Mouse (Mus musculus): ENCODE measurements at regions not wholly inside any gene's neighbourhood (a gene's known extent, or its start where the extent isn't known, plus 50 kb on each side); places are given as distances from the start of the nearest gene placed in this dataset.

DNA sequence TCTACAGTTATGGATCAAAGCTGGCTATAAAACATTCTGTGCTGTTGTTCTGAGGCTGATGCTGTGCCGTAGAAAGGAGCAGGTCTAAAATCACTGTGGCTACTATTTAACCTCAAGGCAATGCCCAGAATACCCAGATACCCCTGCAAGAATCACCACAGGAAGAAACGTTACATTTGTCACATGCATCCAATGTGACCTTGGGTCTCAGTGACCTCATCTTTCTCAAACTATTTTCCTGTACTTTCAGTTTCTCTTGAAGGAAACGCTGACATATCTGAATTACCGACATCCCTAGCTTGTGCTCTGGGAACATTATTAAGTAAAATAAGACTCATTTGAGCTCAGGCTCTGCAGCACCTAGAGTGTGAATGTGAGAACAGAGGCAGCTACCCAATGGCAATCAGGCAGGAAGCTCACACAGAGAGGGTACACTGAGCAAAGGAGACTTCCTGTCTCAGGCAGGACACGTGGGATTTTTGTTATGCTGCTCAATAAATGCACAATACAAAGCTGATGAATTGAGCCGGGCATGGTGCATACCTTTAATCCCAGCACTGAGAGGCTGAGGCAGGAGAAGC is 436.7 kb upstream of the Jarid2 start:
- WGBS, result 85% methylated on average over 6 of the region's 6 CpGs
- H3K4me1 ChIP-seq, result peaks cover 8% of the 10 kb centered on the region; the same call in 1 of the 2 replicates
- no peak overlapping the region for H3K4me3 ChIP-seq
- H3K9me3 ChIP-seq, result peaks cover 13% of the 10 kb centered on the region; the same call in 1 of the 2 replicates
- H3K27ac ChIP-seq, result no peak overlapping the region
- DNase-seq (ENCODE audit: extremely low spot score, low spot score), result no peak
- no peaks in the 10 kb centered on the region; the same call in 1 of the 2 replicates for H3K36me3 ChIP-seq (replicated peaks)
- H3K27me3 ChIP-seq (ENCODE audit: poor library complexity, severe bottlenecking), result no peaks in the 10 kb centered on the region

DNA sequence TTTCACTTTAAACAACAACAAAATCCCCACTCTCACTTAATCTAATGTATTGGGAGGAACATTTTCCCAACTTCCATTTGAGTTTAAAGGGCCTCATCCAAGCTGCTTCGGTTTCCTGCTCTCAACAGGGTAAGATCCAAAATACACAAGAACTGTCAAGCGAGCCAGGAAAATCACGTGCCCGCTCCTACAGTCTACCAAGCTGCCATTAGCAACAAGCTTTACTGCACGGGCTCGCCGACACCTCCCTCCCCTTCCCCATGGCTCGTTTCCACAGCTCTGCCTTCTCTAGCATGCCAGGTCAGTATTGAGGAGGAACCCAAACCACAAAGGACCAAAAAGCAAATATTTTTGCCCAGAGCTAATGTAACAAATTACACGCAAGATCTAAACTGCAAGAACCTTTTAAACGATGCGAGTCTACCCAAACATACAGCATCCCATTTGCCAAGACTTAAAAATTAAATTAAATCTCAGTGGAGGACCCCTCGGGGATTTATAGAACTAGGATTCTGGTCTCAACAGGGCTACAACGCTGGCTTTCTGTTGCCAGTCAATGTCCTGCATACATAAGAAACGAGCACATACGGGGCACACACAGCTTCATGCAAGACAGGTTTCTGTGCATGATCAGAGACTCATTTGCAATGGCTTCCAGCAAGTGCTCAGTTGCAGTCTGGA is 435.4 kb upstream of the Jarid2 start:
- Histone ChIP-seq H3K27me3 (ENCODE audit: poor library complexity, severe bottlenecking) (no peaks in the 10 kb centered on the region), H3K4me1 (peaks cover 8% of the 10 kb centered on the region; the same call in 1 of the 2 replicates), H3K27ac (no peak overlapping the region), H3K4me3 (no peak overlapping the region), H3K36me3 (replicated peaks) (no peaks in the 10 kb centered on the region; the same call in 1 of the 2 replicates), H3K9me3 (peaks cover 13% of the 10 kb centered on the region; the same call in 1 of the 2 replicates)
- 89% methylated on average over 15 of the region's 15 CpGs for WGBS
- DNase-seq (ENCODE audit: extremely low spot score, low spot score), result no peak

DNA sequence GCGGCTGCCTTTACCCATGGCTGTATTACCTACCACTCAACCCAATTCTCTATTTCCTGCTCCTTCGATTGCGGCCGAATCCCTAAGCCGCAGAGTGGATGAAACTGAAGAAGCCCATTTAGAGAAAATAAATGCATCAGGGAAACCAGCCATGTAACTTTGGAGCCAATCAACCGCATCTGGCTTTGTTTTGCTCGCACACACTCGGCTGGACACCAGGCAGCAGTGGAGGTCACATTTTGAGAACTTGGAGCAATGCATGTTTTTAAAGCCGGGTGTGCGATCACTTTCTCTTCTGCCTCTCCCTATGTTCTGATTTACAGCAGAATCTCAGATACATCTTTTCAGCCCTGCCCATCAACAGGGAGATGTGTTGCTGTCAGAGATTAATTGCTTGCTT is 433.7 kb upstream of the Jarid2 start:
- 88% methylated on average over 10 of the region's 10 CpGs for WGBS
- Histone ChIP-seq H3K9me3 (peaks cover 8% of the 10 kb centered on the region; the same call in 1 of the 2 replicates), H3K27me3 (ENCODE audit: poor library complexity, severe bottlenecking) (no peaks in the 10 kb centered on the region), H3K36me3 (replicated peaks) (no peaks in the 10 kb centered on the region; the same call in 1 of the 2 replicates), H3K4me1 (peaks cover 8% of the 10 kb centered on the region; the same call in 1 of the 2 replicates), H3K4me3 (no peak overlapping the region), H3K27ac (no peak overlapping the region)
- no peak for DNase-seq (ENCODE audit: extremely low spot score, low spot score)

DNA sequence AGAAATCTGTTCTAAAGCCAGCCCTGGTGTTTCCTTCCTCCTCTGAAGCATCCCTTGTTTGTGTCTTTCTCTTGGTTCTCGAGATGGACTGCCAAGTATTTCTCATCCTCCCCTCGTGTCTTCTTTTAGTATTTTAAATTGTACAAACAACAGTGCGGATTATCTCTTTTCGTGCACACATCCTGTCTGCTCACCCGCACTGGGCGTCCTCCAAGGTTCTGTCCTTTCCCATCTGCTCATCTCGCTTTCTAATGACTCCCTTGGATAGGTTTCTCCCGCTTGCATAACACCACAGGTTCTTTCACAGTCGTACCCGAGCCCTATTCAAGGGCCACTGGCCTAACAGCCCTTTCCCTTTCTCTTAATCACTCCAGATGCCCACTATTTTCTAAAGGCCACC is 428.7 kb upstream of the Jarid2 start:
- Histone ChIP-seq H3K4me1 (peaks cover 7% of the 10 kb centered on the region; the same call in 1 of the 2 replicates), H3K4me3 (no peak overlapping the region), H3K27me3 (ENCODE audit: poor library complexity, severe bottlenecking) (no peaks in the 10 kb centered on the region), H3K36me3 (replicated peaks) (no peaks in the 10 kb centered on the region), H3K27ac (no peak overlapping the region), H3K9me3 (no peaks in the 10 kb centered on the region)
- WGBS, result 92% methylated on average over 10 of the region's 10 CpGs
- no peak for DNase-seq (ENCODE audit: extremely low spot score, low spot score)

DNA sequence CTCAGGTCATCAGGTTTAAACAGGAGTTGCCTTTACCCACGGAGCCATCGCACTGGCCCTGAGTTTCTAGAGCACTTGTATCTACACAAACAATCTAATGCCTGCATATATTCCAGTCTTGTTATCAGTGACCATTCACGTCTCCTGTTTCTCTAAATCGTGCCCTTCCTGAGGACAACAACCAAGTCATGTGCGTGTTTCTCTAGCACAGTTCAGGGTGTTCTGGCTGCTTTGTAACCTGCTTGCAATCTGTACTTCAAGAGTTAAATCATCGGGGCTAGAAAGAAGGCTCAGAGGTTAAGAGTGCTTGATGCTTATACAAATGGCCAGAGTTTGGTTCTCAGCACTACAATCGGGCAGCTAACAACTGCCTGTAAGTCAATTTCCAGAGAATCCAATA is 428.1 kb upstream of the Jarid2 start:
- Histone ChIP-seq H3K4me3 (no peak overlapping the region), H3K9me3 (no peaks in the 10 kb centered on the region), H3K27me3 (ENCODE audit: poor library complexity, severe bottlenecking) (no peaks in the 10 kb centered on the region), H3K36me3 (replicated peaks) (no peaks in the 10 kb centered on the region), H3K27ac (no peak overlapping the region), H3K4me1 (0 out of 2 replicates have a peak, but pooled peaks cover 3% of the 10 kb centered on the region)
- 94% methylated on average over 7 of the region's 7 CpGs for WGBS
- no peak for DNase-seq (ENCODE audit: extremely low spot score, low spot score)

DNA sequence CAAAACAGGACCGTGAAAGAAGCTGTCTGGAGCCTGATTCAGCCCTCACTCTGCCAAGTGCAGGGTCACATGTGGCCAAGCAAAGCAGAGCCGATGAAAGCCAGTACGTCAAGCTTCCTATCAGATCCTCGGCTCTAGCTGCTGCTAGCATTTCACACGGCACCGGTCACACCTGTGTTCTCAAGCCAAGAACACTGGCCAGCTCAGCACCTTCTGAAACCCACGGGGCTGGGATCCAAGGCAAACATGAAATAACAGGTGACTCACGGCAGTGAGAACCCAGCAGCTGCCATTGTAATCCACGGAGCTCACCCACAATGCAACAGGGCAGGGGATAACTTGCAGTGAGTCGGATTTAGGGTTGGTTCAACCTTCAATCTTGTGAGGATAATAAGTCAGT is 427.3 kb upstream of the Jarid2 start:
- DNase-seq (ENCODE audit: extremely low spot score, low spot score), result no peak
- WGBS, result 90% methylated on average over 10 of the region's 10 CpGs
- H3K9me3 ChIP-seq, result no peaks in the 10 kb centered on the region

DNA sequence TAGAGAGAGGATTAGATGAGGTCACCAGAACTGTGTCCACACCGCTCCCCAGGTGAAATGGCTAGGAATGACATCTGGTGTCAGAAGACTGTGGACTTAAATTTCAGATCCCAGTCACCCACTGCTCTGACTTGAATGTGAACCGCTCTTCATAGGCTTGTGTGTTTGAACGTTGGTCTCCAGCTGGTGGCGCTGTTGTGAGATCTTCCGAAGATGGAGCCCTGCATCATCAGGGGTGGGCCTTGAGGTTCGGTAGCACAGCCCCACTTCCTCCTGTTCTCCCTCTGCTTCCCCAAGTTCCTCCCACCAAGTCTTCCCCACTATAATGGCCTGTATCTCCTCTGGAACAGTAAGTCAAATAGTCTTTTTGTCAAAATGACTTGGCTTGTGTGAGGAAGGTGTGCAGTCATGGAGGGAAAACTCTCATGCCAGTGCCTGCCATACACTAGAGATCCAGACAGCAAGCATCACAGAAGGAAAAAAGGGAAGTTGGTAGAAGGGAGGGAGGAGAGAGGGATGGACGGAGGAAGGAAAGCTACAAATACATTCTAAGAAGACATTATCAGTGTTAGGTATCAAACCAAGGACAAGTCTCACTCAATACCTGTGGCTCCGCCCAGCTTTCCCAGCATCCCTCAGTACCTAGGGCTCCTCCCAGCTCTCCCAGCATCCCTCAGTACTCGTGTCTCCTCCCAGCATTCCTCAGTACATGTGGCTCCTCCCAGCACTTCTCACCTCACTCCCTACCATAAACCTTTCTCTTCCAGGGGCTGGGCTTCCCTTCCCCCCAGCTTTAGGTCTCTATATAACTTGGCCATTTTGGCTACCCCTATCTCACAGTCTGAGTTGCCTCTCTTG is 423.9 kb upstream of the Jarid2 start:
- no peak for DNase-seq (ENCODE audit: extremely low spot score, low spot score)
- no peaks in the 10 kb centered on the region for H3K9me3 ChIP-seq
- peaks cover 12% of the 10 kb centered on the region for H3K4me1 ChIP-seq
- H3K36me3 ChIP-seq (replicated peaks), result no peaks in the 10 kb centered on the region
- no peak overlapping the region for H3K27ac ChIP-seq
- 76% methylated on average over 9 of the region's 9 CpGs for whole genome bisulfite sequencing
- H3K4me3 ChIP-seq, result no peak overlapping the region
- no peaks in the 10 kb centered on the region for H3K27me3 ChIP-seq (ENCODE audit: poor library complexity, severe bottlenecking)

More for the DNA sequence above, 427.3 kb upstream of the Jarid2 start:
- Histone ChIP-seq H3K4me1 (0 out of 2 replicates have a peak, but pooled peaks cover 3% of the 10 kb centered on the region), H3K4me3 (no peak overlapping the region), H3K27ac (no peak overlapping the region), H3K36me3 (replicated peaks) (no peaks in the 10 kb centered on the region), H3K27me3 (ENCODE audit: poor library complexity, severe bottlenecking) (no peaks in the 10 kb centered on the region)

DNA sequence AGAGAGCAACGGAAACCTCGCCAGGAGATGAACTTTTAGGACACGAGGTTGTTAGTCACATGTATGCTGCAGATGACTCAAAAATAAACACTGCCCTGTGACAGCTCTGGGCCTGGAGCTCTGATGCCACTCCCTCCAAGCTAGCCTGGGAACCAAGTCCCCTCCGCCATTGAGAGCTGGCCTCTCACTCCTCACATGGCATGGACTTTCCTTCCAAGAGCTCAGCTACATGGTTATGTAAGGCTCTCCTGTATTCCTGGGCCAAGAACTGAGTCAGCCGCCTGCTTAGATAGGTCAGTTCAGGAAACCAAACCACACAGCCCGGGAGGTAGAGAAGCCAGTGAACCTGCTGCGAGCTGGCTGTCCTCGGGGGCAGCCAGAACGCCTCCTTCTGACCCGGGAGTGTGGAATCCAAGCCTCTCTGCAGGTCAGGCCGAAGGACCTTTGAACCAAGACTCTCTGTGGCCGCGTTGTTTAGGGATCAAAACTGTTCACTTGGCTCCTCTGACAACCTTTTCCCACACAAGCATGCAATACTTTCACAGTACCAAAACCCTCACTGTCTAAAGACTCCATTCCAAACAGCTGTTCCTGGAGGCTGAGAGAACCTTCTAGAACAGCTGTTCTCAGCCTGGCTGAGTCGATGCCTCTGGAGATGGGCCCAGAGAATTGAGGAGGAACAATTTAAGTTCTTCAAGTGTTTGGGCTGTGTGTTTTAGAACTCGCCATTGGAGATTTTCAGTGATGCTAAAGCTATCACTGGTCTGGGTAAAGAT is 422.8 kb upstream of the Jarid2 start:
- Histone ChIP-seq H3K4me1 (peaks cover 12% of the 10 kb centered on the region), H3K27me3 (ENCODE audit: poor library complexity, severe bottlenecking) (no peaks in the 10 kb centered on the region), H3K4me3 (no peak overlapping the region), H3K9me3 (no peaks in the 10 kb centered on the region), H3K27ac (no peak overlapping the region), H3K36me3 (replicated peaks) (no peaks in the 10 kb centered on the region)
- DNase-seq (ENCODE audit: extremely low spot score, low spot score), result no peak
- WGBS, result 91% methylated on average over 15 of the region's 15 CpGs

DNA sequence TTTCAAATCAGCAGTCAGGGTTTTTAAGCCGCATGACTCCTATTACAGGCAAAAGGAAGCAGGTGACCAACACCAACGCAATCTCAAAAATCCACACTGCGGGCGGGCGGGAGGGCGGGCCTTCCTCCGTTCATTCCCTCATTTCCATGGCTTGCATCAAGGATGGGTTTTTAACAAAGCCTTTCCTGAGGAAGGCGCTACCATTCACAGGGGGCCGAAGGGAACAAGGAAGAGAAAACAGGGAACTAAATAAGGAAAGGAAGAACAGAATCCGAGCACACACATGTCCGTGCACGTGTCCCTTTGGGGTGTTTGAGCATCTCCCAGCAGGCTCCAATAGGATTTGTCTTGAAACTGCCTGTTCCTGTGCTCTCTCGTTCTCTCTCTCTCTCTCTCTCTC is 421.0 kb upstream of the Jarid2 start:
- H3K4me3 ChIP-seq, result no peak overlapping the region
- peaks cover 10% of the 10 kb centered on the region for H3K4me1 ChIP-seq
- WGBS, result 55% methylated on average over 13 of the region's 13 CpGs
- peak overlapping the region; percentile 51; the same call in 1 of the 2 replicates for H3K27ac ChIP-seq
- no peak for DNase-seq (ENCODE audit: extremely low spot score, low spot score)
- H3K36me3 ChIP-seq (replicated peaks), result no peaks in the 10 kb centered on the region
- no peaks in the 10 kb centered on the region for H3K27me3 ChIP-seq (ENCODE audit: poor library complexity, severe bottlenecking)
- no peaks in the 10 kb centered on the region for H3K9me3 ChIP-seq

DNA sequence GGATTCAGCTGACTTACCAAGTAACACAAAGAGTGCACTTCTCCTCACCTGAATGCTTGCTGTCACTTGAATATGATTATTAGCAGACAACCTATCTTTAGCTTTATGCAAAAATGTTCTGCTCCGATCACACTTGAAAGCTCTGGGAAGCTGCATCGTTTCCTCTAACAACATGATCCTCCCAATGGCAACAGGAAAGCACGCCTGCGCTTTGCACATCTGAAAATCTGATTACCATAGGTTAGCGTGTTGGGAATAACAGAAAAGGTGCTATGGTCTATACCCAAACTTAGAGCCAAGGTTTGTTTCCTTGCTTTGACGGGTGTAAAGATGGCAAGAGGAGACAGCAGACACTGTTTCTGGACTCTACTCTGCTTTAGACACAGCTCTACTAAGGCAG is 417.0 kb upstream of the Jarid2 start:
- no peak for DNase-seq (ENCODE audit: extremely low spot score, low spot score)
- WGBS, result 94% methylated on average over 6 of the region's 6 CpGs
- H3K9me3 ChIP-seq, result no peaks in the 10 kb centered on the region; the same call in 1 of the 2 replicates
- H3K4me1 ChIP-seq, result peaks cover 17% of the 10 kb centered on the region
- no peak overlapping the region for H3K4me3 ChIP-seq
- no peaks in the 10 kb centered on the region for H3K36me3 ChIP-seq (replicated peaks)
- no peaks in the 10 kb centered on the region for H3K27me3 ChIP-seq (ENCODE audit: poor library complexity, severe bottlenecking)
- no peak overlapping the region for H3K27ac ChIP-seq

DNA sequence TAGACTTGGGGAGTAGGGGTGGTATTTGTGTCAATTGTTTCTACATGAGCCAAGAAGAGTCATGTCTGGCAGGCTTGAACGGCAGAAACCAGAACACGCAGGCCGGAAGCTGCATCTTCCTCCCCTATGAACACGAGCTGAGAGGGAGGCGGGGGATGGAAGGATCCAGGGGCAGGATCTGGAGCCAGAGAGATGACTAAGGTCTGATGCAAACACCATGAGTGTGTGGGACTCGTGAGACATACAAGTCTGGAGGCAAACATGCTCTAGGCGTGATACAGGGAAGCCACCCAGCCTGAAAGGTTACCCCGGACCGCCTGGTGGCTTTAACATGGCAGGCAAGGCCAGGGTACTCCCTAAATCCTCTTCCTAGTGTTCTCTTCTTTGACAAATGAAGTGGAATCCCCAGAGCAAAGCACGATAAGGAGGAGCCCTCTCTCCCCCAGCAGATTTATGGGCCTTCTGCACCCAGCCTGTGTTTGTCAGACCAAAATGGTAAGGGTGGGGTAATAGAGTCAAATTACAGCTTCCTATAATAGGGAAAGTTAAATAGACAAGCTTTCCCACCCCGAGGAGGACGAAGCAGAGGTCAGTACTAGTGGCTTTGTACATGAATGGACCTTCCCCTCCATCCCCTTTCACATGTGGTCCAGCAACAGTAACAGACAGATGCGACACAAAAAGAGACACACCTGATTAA is 412.4 kb upstream of the Jarid2 start:
- H3K9me3 ChIP-seq, result no peaks in the 10 kb centered on the region; the same call in 1 of the 2 replicates
- H3K4me3 ChIP-seq, result no peak overlapping the region
- no peaks in the 10 kb centered on the region for H3K36me3 ChIP-seq (replicated peaks)
- 64% methylated on average over 13 of the region's 13 CpGs for WGBS
- peak; percentile 31 for DNase-seq (ENCODE audit: extremely low spot score, low spot score)
- H3K27me3 ChIP-seq (ENCODE audit: poor library complexity, severe bottlenecking), result peaks cover 4% of the 10 kb centered on the region; the same call in 1 of the 2 replicates
- peak overlapping the region; percentile 62 for H3K27ac ChIP-seq
- peaks cover 15% of the 10 kb centered on the region for H3K4me1 ChIP-seq
